Mouse (Mus musculus) telencephalon, adult 2 months (tissue): ENCODE data around the gene Clca3a2.
"Not testable (repeated sequence)": the region's sequence is repeated elsewhere in the genome, so short reads cannot be mapped to it uniquely, and the experiment has no call there.

ENCODE experiments used
- DNase-seq: peaks from one replicate; pipeline ENCODE4 v3.0.0-alpha.2; 2011; ENCODE audit warnings: low read depth, low spot score

The Clca3a2 gene

GRCm38 (mm10) chr3:144819219-144819618 lies at the start of gene Clca3a2:
Gene Clca3a2, minus strand, starts transcription at chr3:144819494.
- not testable (repeated sequence) for DNase-seq

GRCm38 (mm10) chr3:144849584-144849983 lies 30.3 kb upstream of the Clca3a2 start:
- no peak for DNase-seq

GRCm38 (mm10) chr3:144849014-144849556 lies 29.8 kb upstream of the Clca3a2 start, which contains the start of gene Clca3b:
Gene Clca3b, minus strand, starts transcription at chr3:144849357.
- DNase-seq: not testable (repeated sequence)

- no peak for DNase-seq
Observed at GRCm38 (mm10) chr3:144827257-144827656, 8.0 kb upstream of the Clca3a2 start.

DNA sequence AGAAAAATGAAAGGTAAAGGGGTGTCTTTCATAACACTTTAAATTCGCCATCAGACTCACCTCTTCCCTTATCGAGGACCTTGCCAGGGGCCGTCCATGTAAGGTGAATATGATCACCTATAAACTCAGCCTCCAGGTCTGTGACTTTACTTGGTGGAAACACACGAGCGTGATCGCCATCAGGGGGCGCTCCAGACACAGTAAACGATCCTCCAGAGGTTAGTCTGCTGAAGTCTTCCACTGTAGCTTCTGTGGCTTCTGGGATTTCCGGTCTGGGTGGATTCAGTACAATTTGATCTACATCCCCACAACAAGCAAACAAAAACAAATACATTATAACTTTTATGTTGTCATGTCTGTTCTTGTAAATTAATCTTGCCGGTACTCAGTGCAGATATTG lies 5.9 kb upstream of the Clca3a2 start:
- DNase-seq: peak; percentile 73

- DNase-seq: peak; percentile 51
Observed at GRCm38 (mm10) chr3:144823331-144823730, 4.0 kb upstream of the Clca3a2 start.

DNA sequence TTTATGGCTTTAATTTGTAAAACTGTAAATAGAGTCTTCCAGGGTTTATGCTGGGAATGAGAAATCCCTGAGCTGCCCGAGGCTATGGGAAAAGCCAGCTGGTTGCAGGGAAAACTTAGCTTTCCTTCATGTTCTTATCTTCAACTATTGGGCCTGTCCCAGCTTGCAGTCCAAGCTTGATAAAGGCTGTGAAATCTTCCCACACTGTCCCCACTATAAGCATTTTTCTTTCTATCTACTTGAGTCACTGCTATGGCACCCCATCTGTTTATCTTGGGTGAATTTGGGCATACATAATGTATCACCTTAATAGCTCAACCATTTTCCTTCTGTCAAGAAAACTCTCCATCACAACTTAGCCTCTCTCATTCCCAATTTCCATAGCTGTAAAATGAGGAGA lies 1.3 kb upstream of the Clca3a2 start:
- DNase-seq: no peak

DNA sequence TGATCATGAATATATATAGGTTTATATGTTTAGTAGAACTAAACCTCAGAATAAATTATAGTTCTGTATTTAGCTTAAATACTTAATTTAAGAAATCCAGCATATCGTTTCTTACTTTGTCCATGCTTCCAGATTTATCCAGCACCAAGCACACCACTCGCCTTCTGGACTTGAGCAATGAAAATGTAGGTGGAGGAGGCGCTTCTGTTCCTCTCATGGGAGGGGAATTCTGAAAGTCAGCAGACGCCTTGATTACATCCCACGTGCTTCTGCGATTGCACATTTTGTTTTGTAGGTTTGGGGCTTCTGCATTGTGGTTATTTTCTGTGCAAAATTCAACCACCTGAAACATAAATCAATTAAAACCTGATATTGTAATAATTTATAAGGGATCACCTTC lies 6.0 kb downstream of the Clca3a2 start:
- not testable (repeated sequence) for DNase-seq

GRCm38 (mm10) chr3:144811821-144812220 lies 7.5 kb downstream of the Clca3a2 start:
- no peak for DNase-seq

DNA sequence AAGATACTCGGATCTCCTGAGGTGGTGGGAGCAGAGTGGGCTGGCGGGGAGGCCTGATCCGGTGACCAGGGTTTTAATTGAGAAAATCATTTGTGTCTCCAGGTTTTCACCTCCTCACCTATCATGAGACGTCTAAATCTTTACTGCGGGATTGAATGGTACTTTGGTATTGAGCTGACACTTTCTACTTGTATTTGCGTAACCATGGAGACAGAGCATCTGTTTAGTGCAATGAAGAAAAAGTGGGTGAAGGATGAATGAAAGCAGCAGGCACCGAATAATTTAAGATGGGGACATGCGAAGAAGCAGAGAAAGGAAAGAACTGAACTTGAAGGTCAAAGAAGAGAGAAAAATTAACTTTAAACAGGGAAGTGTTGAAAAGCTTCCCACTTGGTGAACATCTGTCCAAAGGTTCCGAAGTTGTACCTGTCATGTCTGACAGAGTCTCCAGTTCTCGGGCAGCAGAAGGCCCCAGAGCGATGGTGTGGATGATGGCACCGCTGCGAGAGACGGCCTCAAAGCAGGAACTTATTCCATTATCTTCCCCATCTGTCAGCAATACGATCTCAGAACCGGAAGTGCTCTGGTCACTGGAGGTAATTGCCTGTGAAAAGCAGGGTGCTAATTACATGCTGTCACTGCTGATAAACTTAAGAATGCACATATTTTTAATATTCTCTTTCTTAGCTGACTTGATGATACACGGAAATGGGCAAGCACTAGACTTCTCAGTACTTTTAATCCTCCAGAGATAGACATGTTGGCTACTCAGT lies 11.0 kb downstream of the Clca3a2 start:
- not testable (repeated sequence) for DNase-seq

DNA sequence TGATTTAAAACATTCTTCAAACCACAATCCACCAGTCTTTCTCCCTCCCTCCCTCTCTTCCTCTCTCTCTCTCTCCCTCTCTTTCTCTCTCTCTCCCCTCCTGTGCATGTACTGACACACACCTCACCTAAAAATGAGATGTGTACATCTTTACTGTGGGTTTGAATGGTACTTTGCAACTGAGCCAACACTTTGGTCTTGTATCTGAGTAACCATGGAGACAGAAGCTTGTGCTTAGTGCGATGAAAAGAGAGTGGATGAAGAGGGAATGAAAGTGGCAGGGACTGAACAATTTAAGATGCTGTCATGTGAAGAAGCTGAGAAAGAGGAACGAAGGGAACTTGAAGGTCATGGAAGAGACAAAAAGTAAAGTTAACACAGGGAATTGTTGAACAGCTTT lies 12.7 kb downstream of the Clca3a2 start:
- DNase-seq: not testable (repeated sequence)

DNA sequence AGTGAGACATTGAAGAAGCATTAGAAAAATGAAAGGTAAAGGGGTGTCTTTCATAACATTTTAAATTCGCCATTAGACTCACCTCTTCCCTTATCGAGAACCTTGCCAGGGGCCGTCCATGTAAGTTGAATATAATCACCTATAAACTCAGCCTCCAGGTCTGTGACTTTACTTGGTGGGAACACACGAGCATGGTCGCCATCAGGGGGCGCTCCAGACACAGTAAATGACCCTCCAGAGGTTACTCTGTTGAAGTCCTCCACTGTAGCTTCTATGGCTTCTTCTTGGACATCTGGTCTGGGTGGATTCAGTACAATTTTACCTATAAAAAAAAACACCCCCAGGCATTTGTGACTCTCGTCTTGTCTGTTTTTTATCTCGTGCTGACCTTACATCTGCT lies 17.4 kb downstream of the Clca3a2 start:
- DNase-seq: no peak

DNA sequence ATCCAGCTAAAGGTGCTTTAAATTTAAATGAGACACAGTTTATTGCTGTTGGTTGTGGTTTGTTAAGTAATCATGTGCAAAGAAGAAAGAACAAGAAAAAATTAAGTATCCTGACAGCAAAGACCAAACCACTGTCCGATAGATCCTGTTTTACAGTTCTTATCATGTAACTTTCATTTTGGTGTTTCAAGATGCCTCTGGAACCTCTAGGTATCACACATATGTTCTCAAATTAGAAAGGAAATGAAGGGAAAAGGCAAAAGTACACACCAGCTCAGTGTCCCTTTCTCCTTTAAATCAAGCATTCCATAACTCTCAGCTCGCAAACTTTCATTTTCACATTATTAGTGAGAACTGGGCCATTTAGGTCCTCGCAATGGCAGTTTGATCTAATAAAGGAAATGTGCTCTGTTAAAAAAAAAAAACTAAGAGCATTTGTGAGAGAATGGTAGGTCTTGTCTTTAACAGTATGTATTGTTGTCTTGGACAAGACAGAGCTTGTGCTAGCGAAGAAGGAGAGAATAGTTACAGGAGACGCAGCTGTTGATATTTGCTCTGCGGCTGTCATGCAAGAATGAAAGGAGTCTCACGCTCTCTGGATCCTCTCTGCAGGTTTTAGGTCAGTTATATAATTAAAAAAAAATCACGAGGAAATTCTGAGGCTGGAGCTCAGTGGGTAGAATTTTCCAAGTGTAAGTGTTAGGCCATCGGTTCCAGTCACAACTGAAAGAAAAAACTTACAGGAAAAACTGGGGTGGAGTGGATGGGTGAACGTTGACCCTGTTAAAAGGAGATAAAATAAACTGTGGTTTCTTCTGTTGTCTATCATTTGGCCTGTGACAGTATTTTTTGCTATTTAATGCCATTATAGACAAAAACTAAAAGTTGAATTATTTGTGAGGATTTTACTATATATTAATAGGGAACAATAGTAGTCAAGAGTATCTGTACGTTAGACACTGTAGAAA lies 33.8 kb downstream of the Clca3a2 start:
- no peak for DNase-seq

DNA sequence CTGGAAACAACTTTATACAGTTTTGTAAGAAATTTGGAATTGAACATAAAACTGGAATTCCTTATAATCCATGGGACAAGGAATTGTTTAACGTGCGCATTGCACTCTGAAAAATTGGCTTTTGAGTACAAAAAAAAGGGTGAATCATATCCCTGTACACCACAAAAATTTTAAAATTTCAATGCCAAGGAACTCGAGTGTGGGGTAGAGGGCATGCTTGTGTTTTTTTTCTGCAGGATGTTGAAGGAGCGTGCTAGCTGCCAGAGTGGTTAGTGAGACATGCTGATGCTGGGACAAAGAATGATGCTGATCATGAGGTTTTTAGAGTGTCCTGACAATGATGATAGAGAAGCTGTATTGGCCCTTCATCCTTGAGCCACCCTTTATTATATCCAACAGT lies 54.1 kb downstream of the Clca3a2 start:
- no peak for DNase-seq

DNA sequence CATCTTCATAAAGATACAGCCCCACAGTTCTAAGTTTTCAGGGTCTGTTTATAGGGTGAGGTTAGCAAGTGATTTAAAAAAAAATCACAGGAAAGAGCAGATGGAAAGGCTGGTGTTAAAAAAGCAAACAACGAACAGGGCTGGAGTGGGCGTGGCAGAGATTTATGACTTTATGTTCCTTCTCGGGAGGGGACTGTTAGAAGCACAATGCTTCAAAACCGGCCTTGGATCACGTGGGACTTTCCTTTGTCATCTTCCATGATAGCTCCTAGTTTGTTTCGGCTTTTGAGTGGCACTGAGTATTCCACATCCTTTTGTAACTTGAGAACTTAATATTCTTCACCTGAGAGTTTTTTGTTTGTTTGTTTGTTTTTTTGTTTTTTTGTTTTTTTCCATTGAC lies 57.8 kb downstream of the Clca3a2 start:
- DNase-seq: no peak

GRCm38 (mm10) chr3:144760592-144761309 lies 58.5 kb downstream of the Clca3a2 start, which contains the start of gene Clca3a1:
Gene Clca3a1, minus strand, starts transcription at chr3:144760977.
- no peak for DNase-seq

DNA sequence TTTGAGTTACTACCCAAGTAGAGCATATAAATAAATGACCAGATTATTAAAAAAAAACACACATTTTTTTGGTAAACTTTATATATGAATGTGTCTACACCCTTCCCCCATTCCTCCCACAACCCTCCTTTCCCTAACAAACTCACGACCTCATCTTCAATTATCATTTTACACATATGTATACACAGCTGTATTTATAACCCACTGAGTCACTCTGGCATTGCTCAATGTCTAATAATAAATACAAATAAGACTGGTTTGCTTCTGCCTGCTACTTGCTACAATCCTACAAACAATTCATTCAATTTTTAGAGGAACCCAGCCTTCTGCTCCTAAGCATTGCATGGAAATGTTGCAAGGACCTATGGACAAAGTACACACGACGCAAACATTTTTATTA lies 59.6 kb downstream of the Clca3a2 start:
- no peak for DNase-seq

GRCm38 (mm10) chr3:144756103-144756502 lies 63.2 kb downstream of the Clca3a2 start:
- not testable (repeated sequence) for DNase-seq

GRCm38 (mm10) chr3:144753120-144753519 lies 66.2 kb downstream of the Clca3a2 start:
- no peak for DNase-seq

DNA sequence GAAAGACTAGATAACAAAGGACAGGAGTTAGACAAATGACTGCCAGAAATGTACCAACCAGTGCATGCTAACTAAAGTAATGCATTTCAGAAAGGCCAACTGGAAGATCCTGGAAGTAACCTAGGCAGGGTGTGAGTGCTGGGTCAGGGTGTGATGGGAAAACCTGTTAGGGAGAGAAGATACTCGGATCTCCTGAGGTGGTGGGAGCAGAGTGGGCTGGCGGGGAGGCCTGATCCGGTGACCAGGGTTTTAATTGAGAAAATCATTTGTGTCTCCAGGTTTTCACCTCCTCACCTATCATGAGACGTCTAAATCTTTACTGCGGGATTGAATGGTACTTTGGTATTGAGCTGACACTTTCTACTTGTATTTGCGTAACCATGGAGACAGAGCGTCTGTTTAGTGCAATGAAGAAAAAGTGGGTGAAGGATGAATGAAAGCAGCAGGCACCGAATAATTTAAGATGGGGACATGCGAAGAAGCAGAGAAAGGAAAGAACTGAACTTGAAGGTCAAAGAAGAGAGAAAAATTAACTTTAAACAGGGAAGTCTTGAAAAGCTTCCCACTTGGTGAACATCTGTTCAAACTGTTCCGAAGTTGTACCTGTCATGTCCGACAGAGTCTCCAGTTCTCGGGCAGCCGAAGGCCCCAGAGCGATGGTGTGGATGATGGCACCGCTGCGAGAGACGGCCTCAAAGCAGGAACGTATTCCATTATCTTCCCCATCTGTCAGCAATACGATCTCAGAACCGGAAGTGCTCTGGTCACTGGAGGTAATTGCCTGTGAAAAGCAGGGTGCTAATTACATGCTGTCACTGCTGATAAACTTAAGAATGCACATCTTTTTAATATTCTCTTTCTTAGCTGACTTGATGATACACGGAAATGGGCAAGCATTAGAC lies 70.0 kb downstream of the Clca3a2 start:
- not testable (repeated sequence) for DNase-seq
